Mouse (Mus musculus) neutrophil, adult 65 days (primary cell): ENCODE results near the gene B9d1. TPM values are rescaled to one million over a fixed set of nuclear protein-coding genes. Genes with fewer than 3 reads are reported as not detected.

Experiments used
- total RNA-seq: library from RNA; stranded (reverse); gene quantifications from 2 replicates; pipeline ENCODE4 v1.2.4, GENCODE M21; 2023

B9d1 gene
- not detected in 2 replicates for total RNA-seq

DNA sequence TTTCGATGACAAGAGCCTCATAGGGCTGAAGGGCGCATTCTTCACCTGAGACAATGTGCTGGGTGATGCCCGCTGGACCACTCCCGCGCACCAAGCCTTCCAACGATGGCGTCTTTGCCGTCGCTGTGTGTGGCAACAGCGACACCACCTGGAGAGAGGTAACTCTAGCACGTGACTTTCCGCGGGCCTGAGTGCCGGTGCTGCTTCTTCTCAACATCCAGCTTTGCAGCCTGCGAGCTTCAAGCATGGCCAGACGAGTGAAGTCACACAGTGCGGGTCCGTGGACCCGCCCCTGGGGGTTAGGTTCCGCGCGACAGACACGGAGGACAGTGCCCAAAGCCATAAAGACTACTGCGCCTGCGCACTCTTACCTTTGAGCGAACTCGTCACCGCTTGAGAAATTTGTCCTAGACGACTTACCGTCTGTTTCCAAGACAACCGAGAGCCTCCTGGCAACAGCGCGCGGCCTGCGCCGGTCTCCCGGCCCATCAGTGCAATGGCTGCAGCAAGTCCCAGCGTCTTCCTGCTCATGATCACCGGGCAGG, at the start of gene B9d1:
Gene B9d1, plus strand, starts transcription at position 432 of the 545 bp plus-strand sequence.

GRCm38 (mm10) chr11:61484613-61485540, 20.1 kb upstream of the B9d1 start, which contains the start of gene Mfap4:
Mfap4 (plus strand) TSS chr11:61485431.

GRCm38 (mm10) chr11:61494129-61494997, 10.6 kb upstream of the B9d1 start, which contains the start of gene Mapk7:
Mapk7 (minus strand) TSS chr11:61494406.

Other genes starting within 250 kb of the B9d1 start
- gene Aldh3a2, start 237.7 kb upstream of the B9d1 start, total RNA-seq = 72.6 and 108 TPM in 2 replicates
- gene Slc47a2, start 162.3 kb upstream of the B9d1 start, total RNA-seq = not detected in 2 replicates
- not detected in 2 replicates for gene Slc47a1, start 126.8 kb upstream of the B9d1 start, total RNA-seq
- not detected in 2 replicates for gene Rnf112, start 51.0 kb upstream of the B9d1 start, total RNA-seq
- gene Mfap4, start 19.7 kb upstream of the B9d1 start, total RNA-seq = not detected in 2 replicates
- gene Mapk7, start 10.7 kb upstream of the B9d1 start, total RNA-seq = 42.8 and 48.1 TPM in 2 replicates
- gene Epn2, start 74.5 kb downstream of the B9d1 start, total RNA-seq = 0.59 TPM in 1 of 2 replicates, not detected in the other
- gene Grap, start 148.1 kb downstream of the B9d1 start, total RNA-seq = 13.0 and 14.9 TPM in 2 replicates
- gene Fam83g, start 178.9 kb downstream of the B9d1 start, total RNA-seq = 0.54 and 1.2 TPM in 2 replicates
- gene Slc5a10, start 215.7 kb downstream of the B9d1 start, total RNA-seq = not detected in 2 replicates